Mouse (Mus musculus) olfactory bulb, adult 2 months (tissue): ENCODE measurements around the gene Idh2. TPM values are rescaled to one million over a fixed set of nuclear protein-coding genes. Genes with fewer than 3 reads are reported as not detected.
A peak's percentile ranks its signal among the peaks of the same experiment; 100 is the strongest.

Experiments used
- H3K27ac ChIP-seq: fragments of 200-500 bp; 2 replicates; pipeline ENCODE4 v1.5.1; 2012; ENCODE audit warnings: low read depth, low read length; ENCODE audit not compliant: insufficient read depth
- H3K4me1 ChIP-seq: fragments of 200-500 bp; 2 replicates; pipeline ENCODE4 v1.6.1; 2012; ENCODE audit warnings: low read length; ENCODE audit not compliant: control insufficient read depth, insufficient read depth
- H3K4me3 ChIP-seq: fragments of 200-500 bp; 2 replicates; pipeline ENCODE4 v1.5.1; 2012; ENCODE audit warnings: mild to moderate bottlenecking, low read depth, low read length, moderate library complexity; ENCODE audit not compliant: insufficient read depth
- CTCF ChIP-seq: fragments of 200-500 bp; IDR thresholded peaks from 2 replicates; pipeline ENCODE4 v1.5.1; 2012; ENCODE audit warnings: low read depth, mild to moderate bottlenecking, low read length, moderate library complexity; ENCODE audit not compliant: insufficient read depth
- POLR2A ChIP-seq: fragments of 200-500 bp; IDR thresholded peaks from 2 replicates; pipeline ENCODE4 v1.6.1; 2012; ENCODE audit warnings: mild to moderate bottlenecking, low read depth, low read length, moderate library complexity; ENCODE audit not compliant: insufficient read depth
- whole genome bisulfite sequencing: fragments of 180-500 bp; shearing (Covaris S2); methylation state at CpG from one replicate; pipeline ENCODE4 v1.1.7; 2018; 5-methylcytosine and 5-hydroxymethylcytosine counted together
- polyA plus RNA-seq: library from polyadenylated mRNA; stranded (reverse); fragments of >200 nt; gene quantifications from 2 replicates; pipeline ENCODE4 v1.2.4, GENCODE M21; 2012; ENCODE audit warnings: low replicate concordance; ENCODE audit not compliant: missing spikeins, insufficient read depth, insufficient read length

Idh2 gene
- polyA plus RNA-seq, 1 experiment: not detected

DNA sequence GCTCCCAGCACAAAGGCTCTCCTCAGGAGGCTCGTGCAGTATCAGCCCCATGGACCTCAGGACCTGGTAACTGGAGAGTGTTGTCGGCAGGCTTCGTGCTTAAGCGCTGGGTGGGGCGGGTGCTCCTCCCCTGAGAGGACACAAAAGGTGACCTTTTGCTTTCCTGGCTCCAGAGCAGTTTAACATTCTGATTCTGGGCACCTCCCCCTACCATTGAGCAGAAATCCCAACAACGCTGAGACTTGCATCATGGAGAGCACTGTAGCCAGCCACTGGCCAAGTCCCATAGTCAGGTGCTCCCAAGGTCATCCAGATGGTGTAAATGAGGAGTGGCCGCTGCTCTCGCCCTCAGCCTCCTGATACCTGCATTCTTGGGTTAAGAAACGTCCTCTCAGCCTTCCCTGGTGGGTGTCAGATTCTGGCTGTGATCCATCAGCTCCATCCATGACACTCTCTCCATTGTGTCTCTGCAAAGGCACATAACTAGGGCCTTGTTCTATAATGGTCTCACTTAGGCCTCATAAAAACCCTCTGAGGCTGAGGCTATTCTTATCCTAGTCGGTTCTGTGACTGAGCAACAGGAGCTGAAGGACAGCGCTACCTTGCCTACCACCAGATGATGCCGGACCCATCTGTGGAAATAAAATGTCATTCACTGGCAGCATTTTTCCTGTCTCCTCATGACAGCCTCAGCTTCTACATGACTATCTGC lies 15.3 kb upstream of the Idh2 start:
- 55% methylated on average over 12 of the region's 12 CpGs for WGBS
- Histone ChIP-seq H3K27ac (no peak overlapping the region), H3K4me3 (no peak overlapping the region), H3K4me1 (peaks cover 12% of the 10 kb centered on the region; the same call in 1 of the 2 replicates)
- no peak for TF ChIP-seq POLR2A
- TF ChIP-seq CTCF: no peak

DNA sequence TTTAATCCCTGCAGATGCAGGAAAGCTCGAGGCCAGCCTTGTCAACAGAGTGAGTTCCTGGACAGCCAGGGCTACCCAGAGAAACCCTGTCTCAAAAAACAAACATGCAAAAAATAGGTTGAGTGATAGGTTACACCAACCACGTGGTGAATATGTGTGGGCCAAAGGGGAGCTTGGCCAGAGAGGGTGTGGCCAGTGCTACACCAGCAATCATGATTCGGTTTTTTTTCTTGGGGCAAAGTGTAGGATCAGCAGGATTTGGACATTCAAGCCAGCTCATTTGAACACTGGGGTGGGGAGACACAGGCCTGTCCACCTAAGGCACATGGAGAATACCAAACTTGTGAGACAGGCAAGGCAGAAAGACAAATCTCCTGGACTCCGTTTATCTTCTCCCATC lies 14.1 kb upstream of the Idh2 start:
- WGBS: 68% methylated on average over 4 of the region's 4 CpGs
- TF ChIP-seq POLR2A: no peak
- no peak for TF ChIP-seq CTCF
- peaks cover 7% of the 10 kb centered on the region; the same call in 1 of the 2 replicates for H3K4me1 ChIP-seq
- no peak overlapping the region for H3K27ac ChIP-seq
- H3K4me3 ChIP-seq: no peak overlapping the region

DNA sequence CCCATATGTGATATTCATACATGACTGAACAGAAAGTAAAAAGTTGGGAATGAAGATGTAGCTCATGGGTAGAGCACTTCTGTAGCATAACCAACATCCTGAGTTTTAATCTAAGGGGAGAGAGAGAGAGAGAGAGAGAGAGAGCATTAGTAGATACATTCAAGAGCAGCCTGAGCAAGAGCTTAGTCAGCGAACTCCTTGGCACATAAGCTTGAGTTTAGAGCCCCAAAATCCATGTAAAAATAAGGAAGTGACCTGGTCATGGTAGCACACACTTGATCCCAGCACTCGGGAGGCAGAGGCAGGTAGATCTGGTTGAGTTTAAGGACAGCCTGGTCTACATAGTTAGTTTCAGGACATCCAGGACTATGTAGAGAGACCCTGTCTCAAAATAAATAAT lies 8.5 kb upstream of the Idh2 start:
- no peak for TF ChIP-seq POLR2A
- no peak for TF ChIP-seq CTCF

DNA sequence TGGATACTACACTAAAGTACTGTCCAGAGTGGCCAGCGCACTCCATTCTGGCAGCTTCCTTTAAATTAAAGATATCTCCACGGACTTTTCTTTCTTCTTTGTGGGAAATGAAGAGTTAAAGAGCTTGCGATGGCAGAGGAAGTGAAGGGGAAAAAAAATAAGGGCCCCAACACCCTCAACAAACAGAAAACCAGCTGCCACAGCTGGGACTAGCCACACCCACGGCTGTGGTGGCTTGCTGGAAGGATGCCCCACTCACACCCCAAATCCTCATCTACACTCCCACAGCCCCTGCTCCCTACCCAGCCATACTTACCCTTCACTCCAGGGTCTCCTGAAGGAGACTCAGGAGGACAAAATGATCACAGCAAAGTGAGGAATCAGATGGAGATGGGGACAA lies 7.9 kb upstream of the Idh2 start:
- 50% methylated on average over 4 of the region's 4 CpGs for WGBS
- Histone ChIP-seq H3K27ac (no peak overlapping the region), H3K4me3 (no peak overlapping the region), H3K4me1 (peaks cover 10% of the 10 kb centered on the region)
- TF ChIP-seq CTCF (no peak), POLR2A (no peak)

More for the DNA sequence above, 8.5 kb upstream of the Idh2 start:
- Histone ChIP-seq H3K4me1 (peaks cover 10% of the 10 kb centered on the region), H3K4me3 (no peak overlapping the region), H3K27ac (no peak overlapping the region)
- WGBS: 91% methylated on average over 2 of the region's 2 CpGs

DNA sequence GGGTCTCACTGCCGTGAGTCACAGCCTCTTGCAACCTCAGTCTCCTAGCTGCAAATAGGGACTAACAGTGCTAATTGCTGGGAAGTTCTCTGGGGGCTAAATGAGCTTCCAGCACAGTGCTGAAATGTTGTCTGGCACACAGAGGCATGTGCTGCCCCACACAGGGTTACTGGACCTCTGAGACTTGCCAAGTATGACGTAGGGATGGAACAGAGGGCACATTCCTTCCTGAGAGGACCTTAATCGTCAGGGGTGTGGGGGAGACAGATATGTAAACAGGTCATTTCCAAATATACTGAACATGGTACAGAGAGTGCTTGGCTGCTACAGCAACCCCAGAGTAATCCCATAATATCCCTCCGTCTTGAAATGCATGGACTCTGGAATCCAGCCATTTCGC lies 5.9 kb upstream of the Idh2 start:
- Histone ChIP-seq H3K27ac (peak overlapping the region; percentile 8; the same call in 1 of the 2 replicates), H3K4me3 (no peak overlapping the region), H3K4me1 (peaks cover 12% of the 10 kb centered on the region)
- WGBS: 53% methylated on average over 5 of the region's 5 CpGs
- TF ChIP-seq POLR2A (no peak), CTCF (no peak)

DNA sequence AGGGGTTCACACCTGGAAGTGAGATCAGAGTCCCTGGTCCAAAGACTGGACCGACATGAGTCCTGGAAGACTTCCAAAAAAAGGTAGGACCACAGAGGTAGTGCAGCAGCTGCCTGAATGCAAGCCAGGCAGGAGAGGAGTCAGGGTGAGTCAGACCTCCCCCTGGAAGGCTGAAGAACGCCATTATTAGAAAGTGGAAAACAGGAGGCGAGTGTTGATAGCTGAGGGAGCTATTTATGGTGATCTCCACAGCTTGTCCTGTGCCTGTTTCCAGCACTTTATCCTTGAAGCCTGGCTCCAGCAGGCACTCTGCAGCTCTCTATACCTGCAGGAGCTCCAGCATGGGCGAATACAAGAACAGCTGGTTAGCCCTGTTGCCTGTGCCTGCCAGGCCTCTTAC lies 4.0 kb upstream of the Idh2 start:
- TF ChIP-seq POLR2A (no peak), CTCF (no peak)
- Histone ChIP-seq H3K4me1 (peaks cover 15% of the 10 kb centered on the region), H3K4me3 (no peak overlapping the region), H3K27ac (peak overlapping the region; percentile 89)
- 31% methylated on average over 4 of the region's 4 CpGs for WGBS

DNA sequence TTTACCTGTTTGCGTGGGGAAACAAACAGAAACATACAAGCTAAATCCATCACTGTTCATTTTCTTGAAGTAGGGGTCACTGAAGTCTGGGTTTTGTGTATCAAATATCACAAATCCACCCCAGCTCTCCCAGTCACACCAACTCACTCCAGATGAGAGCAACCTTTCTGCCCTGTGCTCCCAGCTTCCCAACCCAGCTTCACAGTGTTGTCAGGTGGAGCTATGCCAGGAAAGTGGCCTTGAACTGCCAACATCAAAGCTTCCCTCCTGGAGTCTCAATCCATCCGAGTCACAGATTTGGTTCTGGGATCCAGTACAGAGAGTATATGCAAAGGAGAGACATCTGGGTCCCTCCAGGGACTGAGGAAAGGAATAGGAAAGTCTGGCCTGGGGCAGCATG lies 966 bp upstream of the Idh2 start:
- H3K4me1 ChIP-seq: peaks cover 26% of the 10 kb centered on the region
- no peak for TF ChIP-seq POLR2A
- TF ChIP-seq CTCF: no peak
- H3K4me3 ChIP-seq: no peak overlapping the region
- WGBS: 66% methylated on average over 2 of the region's 2 CpGs
- no peak overlapping the region for H3K27ac ChIP-seq

DNA sequence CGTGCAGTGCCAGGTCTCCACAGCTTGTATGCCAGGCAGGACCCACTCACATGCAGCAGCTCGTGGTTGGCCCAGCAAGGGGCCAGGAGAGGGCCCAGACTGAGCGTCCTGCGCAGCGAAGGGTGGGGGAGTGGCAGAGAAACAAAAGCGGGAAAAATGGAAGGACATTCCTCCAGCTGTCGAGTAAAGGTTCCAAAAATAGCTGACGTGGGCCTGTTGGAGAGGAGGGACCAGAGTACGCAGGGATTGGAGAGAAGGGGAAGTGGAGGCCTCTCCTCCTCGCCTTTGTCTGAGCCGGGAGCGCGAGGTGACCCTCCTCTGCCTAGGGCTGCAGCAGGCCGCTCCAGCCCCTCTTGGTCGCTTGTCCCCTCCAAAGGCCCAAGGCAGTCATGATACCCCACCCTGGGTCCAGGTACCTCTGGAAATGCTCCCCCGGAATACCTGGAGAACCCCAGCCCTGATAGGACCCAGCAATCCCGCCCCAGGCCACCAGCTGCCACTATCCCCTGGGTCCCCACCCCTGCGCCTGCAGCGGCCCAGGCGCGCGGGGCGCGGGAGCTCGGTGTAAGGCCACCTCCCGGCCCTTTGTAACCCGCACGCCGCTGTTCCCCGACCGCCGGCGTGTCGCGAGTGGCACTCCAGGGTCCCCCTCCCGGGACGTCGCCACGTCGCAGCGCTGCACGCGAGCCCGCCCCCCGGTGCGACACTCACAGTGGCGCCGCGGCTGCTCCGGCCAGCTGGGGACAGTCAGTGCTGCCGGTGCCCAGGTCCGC lies 555 bp downstream of the Idh2 start:
- WGBS: under 1% methylated on average over 52 of the region's 52 CpGs
- H3K4me3 ChIP-seq: peak overlapping the region; percentile 86
- peak overlapping the region; percentile 83 for H3K27ac ChIP-seq
- H3K4me1 ChIP-seq: peaks cover 24% of the 10 kb centered on the region
- TF ChIP-seq POLR2A (no peak), CTCF (no peak)

DNA sequence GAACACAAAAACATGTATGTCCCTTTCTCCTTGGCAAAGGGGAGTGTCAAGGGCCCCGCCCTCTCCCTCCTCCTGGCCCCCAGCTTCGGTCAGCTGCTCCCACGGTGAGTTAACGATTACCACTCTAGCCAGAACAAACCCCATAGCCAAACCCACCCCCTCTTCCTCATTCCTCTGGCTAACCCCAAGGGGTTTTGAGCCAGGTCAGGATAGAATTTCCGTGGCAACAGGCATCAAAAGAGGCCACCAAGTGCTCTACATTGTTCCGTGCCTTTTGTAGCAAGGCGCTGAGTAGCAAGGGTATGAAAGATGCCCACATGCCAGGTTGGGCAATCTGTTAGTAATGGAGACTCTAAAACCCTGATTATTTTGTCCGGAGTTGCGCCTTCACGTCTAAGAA lies 1.2 kb downstream of the Idh2 start:
- H3K4me1 ChIP-seq: peaks cover 19% of the 10 kb centered on the region
- peak overlapping the region; percentile 83 for H3K27ac ChIP-seq
- H3K4me3 ChIP-seq: peak overlapping the region; percentile 86
- 18% methylated on average over 10 of the region's 10 CpGs for WGBS
- TF ChIP-seq CTCF: no peak
- no peak for TF ChIP-seq POLR2A
